Mouse (Mus musculus) limb, embryonic 15.5 days (tissue): ENCODE data around the gene Tmem171. TPM values are rescaled to one million over a fixed set of nuclear protein-coding genes. Genes with fewer than 3 reads are reported as not detected.

Source experiments
- ATAC-seq: fragments of 200-750 bp; cut with Nextera tagmentation; 2 replicates; pipeline ENCODE4 v1.8.0; 2017; ENCODE audit warnings: low read depth, moderate TSS enrichment; ENCODE audit not compliant: insufficient number of reproducible peaks, low FRiP score, low TSS enrichment
- H3K27ac ChIP-seq: fragments of 300-500 bp; sonication (generic); 2 replicates; pipeline ENCODE4 v1.5.1; 2015; ENCODE audit warnings: moderate library complexity, mild to moderate bottlenecking, inconsistent platforms
- H3K27me3 ChIP-seq: fragments of 300-500 bp; sonication (generic); 2 replicates; pipeline ENCODE4 v1.6.1; 2015; ENCODE audit warnings: inconsistent platforms
- H3K36me3 ChIP-seq: fragments of 300-500 bp; sonication (generic); 2 replicates; pipeline ENCODE4 v1.6.1; 2015; ENCODE audit warnings: inconsistent platforms
- H3K4me1 ChIP-seq: fragments of 300-500 bp; sonication (generic); 2 replicates; pipeline ENCODE4 v1.6.1; 2015; ENCODE audit warnings: inconsistent platforms
- H3K4me2 ChIP-seq: fragments of 300-500 bp; sonication (generic); 2 replicates; pipeline ENCODE4 v1.6.1; 2015; ENCODE audit warnings: mild to moderate bottlenecking, inconsistent platforms
- H3K4me3 ChIP-seq: fragments of 300-500 bp; sonication (generic); 2 replicates; pipeline ENCODE4 v1.5.1; 2015; ENCODE audit warnings: mild to moderate bottlenecking, inconsistent platforms
- H3K9ac ChIP-seq: fragments of 300-500 bp; sonication (generic); 2 replicates; pipeline ENCODE4 v1.6.1; 2015; ENCODE audit warnings: inconsistent platforms
- H3K9me3 ChIP-seq: fragments of 300-500 bp; sonication (generic); 2 replicates; pipeline ENCODE4 v1.6.1; 2016; ENCODE audit warnings: inconsistent platforms
- WGBS: fragments of 180-500 bp; shearing (Covaris S2); methylation state at CpG from one replicate; pipeline ENCODE4 v1.1.7; 2015; 5-methylcytosine and 5-hydroxymethylcytosine counted together
- polyA plus RNA-seq: library from polyadenylated mRNA; unstranded; fragments of >200 nt; fragmentation: Nextera tagmentation; extraction: Ambion mirVana; gene quantifications from 2 replicates; pipeline ENCODE4 v1.2.1, GENCODE M21; 2015

Gene Tmem171
- polyA plus RNA-seq, 1 experiment from 2014 or later: 0.17 TPM

DNA sequence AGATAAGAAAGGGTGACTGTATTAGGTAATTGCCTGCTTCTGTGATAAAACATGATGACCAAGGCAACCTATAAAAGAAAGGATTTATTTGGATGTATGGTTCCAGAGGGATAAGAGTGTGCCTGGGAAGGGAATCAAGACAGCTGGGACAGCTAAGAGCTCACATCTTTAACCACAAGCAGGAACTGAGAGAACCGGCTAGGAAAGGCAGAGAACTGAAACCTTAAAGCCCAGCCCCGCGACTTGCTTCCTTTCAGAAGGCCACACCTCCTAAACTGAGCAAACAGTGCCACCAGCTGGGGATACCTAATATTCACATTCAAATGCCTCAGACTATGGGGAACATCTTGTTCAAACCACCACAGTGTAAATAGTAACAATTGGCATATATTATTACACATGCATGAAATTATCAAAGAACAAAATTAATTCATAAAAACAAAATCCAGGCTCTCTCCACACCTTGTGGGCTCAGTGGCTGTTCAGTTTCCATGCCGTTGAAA, 32.4 kb downstream of the Tmem171 start:
- H3K4me1 ChIP-seq: no peaks in the 10 kb centered on the region
- H3K9ac ChIP-seq: no peak overlapping the region
- 85% methylated on average over 4 of the region's 4 CpGs for WGBS
- no peaks in the 10 kb centered on the region for H3K9me3 ChIP-seq
- H3K27ac ChIP-seq: no peak overlapping the region
- H3K4me2 ChIP-seq: no peak overlapping the region
- H3K27me3 ChIP-seq: no peaks in the 10 kb centered on the region
- no peaks in the 10 kb centered on the region for H3K36me3 ChIP-seq
- ATAC-seq: no peak
- H3K4me3 ChIP-seq: no peak overlapping the region

DNA sequence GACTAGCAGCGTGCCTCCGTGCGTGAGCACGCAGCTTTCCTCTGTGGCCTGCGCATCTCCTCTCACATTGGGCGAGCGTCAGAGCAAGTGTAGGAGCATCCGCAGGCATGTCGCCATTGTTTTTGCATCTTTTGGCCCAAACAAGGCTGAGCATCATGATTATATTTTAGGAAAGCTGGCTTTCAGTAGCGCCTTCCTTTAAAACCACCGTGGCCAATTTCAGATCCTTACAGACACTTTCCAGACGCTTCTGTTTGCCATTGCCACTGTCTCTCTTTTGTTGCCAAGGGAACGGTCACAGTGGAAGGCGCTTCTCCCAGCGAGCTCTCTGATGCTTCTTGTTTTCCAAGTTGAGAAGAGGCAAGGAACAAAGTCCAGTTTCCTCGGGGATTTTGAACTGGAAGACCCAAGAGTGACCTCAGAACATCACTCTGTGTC, 38.6 kb downstream of the Tmem171 start:
- 88% methylated on average over 16 of the region's 16 CpGs for WGBS
- Histone ChIP-seq H3K4me1 (peaks cover 23% of the 10 kb centered on the region), H3K27me3 (no peaks in the 10 kb centered on the region), H3K27ac (no peak overlapping the region), H3K9ac (no peak overlapping the region), H3K4me3 (no peak overlapping the region), H3K9me3 (no peaks in the 10 kb centered on the region), H3K36me3 (no peaks in the 10 kb centered on the region), H3K4me2 (no peak overlapping the region)
- no peak for ATAC-seq

DNA sequence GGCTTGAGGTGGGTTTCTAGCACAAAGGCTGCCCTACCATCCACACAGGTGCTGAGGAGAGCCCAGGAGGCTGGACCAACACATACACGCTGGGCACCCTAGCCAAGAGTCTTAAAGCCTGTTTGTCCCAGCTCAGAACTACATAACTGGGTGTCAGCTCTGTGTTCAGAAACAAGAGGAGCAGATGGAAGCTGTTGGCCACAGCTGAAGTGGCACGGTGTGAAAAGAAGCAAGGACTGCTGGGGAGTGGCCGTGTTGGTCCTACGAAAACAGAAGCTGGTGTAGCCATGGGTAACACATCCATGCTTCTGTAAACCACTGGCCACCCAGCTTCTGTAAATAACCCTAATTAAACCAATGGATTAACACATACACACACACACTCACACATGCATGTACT, 39.3 kb downstream of the Tmem171 start:
- no peaks in the 10 kb centered on the region for H3K9me3 ChIP-seq
- H3K27ac ChIP-seq: no peak overlapping the region
- no peak overlapping the region for H3K9ac ChIP-seq
- ATAC-seq: no peak
- no peaks in the 10 kb centered on the region for H3K27me3 ChIP-seq
- H3K36me3 ChIP-seq: no peaks in the 10 kb centered on the region
- H3K4me3 ChIP-seq: no peak overlapping the region
- 89% methylated on average over 4 of the region's 4 CpGs for WGBS
- H3K4me1 ChIP-seq: peaks cover 23% of the 10 kb centered on the region
- no peak overlapping the region for H3K4me2 ChIP-seq

DNA sequence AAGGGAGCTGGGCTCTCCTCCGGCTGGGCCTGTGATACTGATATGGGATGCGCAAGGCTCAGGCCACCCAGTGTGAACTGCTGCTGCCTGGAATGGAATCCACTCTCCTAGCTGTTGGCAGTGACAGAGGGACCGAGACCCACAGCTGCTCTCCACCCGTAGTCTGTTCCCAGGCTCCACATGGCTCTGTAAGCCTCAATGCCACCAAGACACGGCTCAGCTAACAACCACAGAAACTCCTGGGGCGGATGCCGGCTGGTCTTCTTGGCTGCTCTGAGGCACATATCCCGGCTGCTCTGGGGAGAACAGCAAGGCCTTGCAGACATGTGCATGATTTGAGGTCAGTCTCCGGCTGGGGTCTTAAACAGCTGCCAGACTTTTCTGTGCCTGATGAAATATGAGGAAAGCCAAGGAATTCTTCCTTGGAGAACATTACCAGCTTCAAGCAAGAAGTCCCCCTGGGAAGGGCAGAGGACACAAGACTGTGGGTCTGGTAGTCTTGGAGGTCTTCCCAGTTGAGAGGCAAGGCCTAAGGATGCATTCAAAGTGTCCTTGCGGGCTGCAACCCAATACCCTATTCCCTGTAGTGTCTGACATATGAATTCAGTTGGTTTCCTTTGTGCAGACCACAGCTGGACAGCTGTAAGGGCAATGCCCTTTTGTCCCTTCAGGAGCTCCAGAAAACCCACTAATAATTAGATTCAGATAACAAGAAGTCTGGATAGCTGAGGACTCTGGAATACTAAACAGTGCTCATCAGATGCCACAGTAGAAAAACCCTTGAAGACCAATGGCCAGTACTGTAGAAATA, 40.3 kb downstream of the Tmem171 start:
- Histone ChIP-seq H3K4me1 (peaks cover 23% of the 10 kb centered on the region), H3K27ac (0 out of 2 replicates have a peak overlapping the region, but pooled peaks have one; percentile 6), H3K9ac (no peak overlapping the region), H3K4me3 (no peak overlapping the region), H3K36me3 (no peaks in the 10 kb centered on the region), H3K4me2 (no peak overlapping the region), H3K9me3 (no peaks in the 10 kb centered on the region), H3K27me3 (no peaks in the 10 kb centered on the region)
- WGBS: 58% methylated on average over 10 of the region's 10 CpGs
- ATAC-seq: peak; percentile 75

DNA sequence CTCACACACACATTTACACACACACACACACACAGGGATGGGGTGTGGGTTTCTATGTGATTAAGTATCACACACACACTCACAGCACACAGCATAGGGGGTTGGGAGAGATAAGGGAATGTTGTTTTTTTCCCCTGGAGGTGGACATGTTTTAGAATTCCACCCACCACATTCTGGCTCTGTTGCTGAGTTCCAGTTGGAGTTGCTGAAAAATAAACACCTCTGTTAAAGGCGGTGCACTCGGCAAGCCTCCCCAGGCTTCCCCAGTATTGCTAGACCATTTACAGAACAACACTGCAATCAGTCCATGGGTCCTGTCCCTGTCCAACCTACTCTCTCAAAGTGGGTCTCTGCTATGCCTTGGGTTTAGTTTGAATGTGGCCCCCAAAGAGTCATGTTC, 42.4 kb downstream of the Tmem171 start:
- H3K4me3 ChIP-seq: no peak overlapping the region
- WGBS: 64% methylated on average over 2 of the region's 2 CpGs
- ATAC-seq: no peak
- H3K27ac ChIP-seq: no peak overlapping the region
- peaks cover 23% of the 10 kb centered on the region for H3K4me1 ChIP-seq
- H3K9ac ChIP-seq: no peak overlapping the region
- H3K4me2 ChIP-seq: no peak overlapping the region
- no peaks in the 10 kb centered on the region for H3K9me3 ChIP-seq
- no peaks in the 10 kb centered on the region for H3K27me3 ChIP-seq
- H3K36me3 ChIP-seq: no peaks in the 10 kb centered on the region

DNA sequence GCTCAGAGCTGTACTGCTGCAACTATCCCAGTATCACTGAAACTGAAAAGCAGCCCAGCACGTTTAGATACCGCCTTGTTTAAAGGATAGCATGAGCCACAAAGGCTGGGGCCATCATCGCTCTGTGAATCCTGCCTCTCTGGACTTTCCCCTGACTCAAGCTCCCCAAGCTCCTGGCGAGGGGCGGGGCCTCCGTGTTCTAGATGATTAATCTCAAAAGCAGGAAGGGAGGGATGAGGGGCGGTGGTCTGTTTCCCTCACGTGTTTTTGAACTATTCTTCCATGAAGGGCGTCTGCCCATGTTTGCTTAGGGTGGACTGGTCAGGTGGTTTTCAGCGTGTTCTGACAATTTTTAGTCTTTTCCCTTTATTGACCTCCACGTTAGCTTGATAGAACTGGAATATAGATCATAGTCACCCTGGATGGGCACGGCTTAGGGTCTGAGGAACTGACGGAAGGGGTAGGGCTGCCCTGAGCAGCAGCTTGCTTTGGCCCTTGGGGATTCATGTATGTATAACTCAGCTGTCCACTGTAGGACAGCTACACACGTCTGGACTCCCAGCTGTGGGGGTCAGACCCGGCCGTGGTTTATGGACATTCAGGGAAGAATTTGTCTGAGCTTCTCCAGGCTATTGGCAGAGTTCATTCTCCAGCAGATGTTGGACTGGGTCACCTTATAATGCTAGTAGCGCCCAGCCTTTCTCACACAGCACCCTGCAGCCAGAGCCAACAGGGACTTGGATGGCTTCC, 43.2 kb downstream of the Tmem171 start:
- Histone ChIP-seq H3K9ac (no peak overlapping the region), H3K9me3 (no peaks in the 10 kb centered on the region), H3K4me1 (peaks cover 23% of the 10 kb centered on the region), H3K36me3 (no peaks in the 10 kb centered on the region), H3K27ac (no peak overlapping the region), H3K27me3 (no peaks in the 10 kb centered on the region), H3K4me3 (no peak overlapping the region), H3K4me2 (no peak overlapping the region)
- WGBS: 75% methylated on average over 17 of the region's 17 CpGs
- ATAC-seq: no peak

DNA sequence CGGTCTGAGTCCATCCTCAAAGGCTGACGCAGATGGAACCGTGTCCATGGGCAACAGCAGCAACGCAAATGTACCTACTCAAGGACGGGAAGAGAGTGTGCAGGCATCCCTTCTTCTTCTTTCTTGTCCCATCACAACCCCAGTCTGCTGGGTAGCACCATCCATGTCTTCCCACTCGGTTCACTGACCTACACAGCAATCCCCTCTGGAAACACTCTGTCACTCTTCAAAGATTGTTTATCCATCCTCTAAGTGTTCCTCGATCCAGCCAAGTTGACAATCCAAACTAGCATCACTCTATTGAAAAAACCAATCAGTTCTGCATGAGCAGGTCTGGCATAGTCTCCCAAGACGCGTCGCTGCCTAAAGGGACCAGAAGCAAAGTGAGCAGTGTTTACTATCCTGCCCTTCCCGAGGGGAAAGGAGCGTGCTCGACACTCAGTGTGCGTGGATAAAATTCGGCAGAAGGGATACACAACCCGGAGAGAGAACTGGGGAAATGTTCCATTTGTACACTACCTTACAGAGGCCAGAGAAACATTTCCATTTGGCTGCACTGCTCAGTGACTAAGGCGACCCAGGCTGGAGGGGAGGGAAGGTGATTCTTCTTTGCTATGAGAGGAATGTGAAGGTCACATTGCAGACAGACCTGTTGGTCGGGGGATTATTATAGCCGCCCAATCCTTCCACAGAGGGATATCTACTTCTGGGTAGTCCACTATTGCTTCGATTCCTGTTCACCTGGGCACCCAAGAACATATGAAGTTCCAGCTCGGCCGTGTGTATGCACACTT, 46.7 kb downstream of the Tmem171 start:
- H3K27ac ChIP-seq: no peak overlapping the region
- 92% methylated on average over 22 of the region's 22 CpGs for WGBS
- ATAC-seq: no peak

DNA sequence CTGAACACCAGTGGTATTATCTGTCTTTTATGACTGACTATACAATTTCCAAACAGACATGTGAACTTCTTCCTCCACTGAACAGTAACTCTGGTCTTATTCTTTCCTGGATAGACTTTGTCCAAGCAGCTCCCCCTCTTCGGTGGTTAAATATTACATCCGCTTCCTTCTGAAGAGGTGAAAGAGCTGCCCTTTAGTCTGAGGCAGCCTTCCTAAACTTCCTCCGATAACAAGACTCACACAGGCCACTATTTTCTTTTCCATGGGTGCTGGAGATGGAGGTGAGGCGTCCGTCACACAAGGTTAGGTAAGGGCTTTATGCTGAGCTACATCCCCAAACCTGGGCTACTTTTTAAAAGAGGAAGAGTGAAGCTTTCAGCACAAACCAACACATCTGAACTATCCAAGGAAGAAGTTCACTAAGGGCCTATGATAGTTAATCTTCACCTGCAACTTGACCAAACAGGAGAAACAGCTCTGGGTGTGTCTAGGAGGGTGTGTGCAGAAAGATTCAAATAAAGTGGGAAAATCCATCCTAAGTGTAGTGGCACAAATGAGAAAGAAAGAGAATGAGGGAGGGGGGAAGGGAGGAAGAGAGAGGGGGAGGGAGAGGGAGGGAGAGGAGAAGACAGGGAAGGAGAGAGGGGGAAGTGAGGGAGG, 56.0 kb downstream of the Tmem171 start:
- Histone ChIP-seq H3K27ac (no peak overlapping the region), H3K9me3 (no peaks in the 10 kb centered on the region), H3K4me2 (no peak overlapping the region), H3K4me3 (no peak overlapping the region), H3K4me1 (no peaks in the 10 kb centered on the region), H3K27me3 (0 out of 2 replicates have a peak, but pooled peaks cover 7% of the 10 kb centered on the region), H3K9ac (no peak overlapping the region), H3K36me3 (no peaks in the 10 kb centered on the region)
- no peak for ATAC-seq
- WGBS: 87% methylated on average over 5 of the region's 5 CpGs

More for the DNA sequence above, 46.7 kb downstream of the Tmem171 start:
- no peaks in the 10 kb centered on the region for H3K9me3 ChIP-seq
- H3K36me3 ChIP-seq: no peaks in the 10 kb centered on the region
- no peaks in the 10 kb centered on the region for H3K27me3 ChIP-seq
- H3K9ac ChIP-seq: no peak overlapping the region
- no peak overlapping the region for H3K4me2 ChIP-seq
- H3K4me3 ChIP-seq: no peak overlapping the region
- 0 out of 2 replicates have a peak, but pooled peaks cover 5% of the 10 kb centered on the region for H3K4me1 ChIP-seq

DNA sequence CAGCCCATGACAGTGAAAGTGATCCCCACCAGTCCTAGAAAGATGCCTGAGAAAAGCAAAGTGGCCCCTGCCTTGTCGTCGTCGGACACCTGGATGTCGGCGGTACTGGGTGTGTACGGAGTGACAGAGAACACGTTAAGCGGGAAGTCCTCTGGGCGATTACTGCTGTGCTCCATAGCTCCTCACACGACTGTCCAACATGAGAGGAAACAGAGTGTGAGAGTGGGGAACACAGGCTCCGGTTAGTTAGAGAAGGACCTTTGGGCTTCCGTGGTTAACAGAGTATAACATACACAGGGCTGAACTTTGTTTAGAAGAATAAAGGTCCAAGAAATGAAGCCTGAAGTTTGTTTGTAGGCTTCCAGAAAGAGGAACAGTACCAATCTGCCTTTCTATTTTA, 57.5 kb downstream of the Tmem171 start, which contains the start of gene Tmem174:
TSS of gene Tmem174 (minus strand) at position 266 of the 400 bp plus-strand sequence.
- WGBS: 83% methylated on average over 12 of the region's 12 CpGs
- Histone ChIP-seq H3K4me3 (no peak within 1 kb of the TSS), H3K4me1 (peaks cover 3% of the 10 kb centered on the region; the same call in 1 of the 2 replicates), H3K4me2 (no peak within 1 kb of the TSS), H3K27ac (no peak within 1 kb of the TSS), H3K9me3 (no peaks in the 10 kb centered on the region), H3K9ac (no peak within 1 kb of the TSS), H3K27me3 (0 out of 2 replicates have a peak, but pooled peaks cover 7% of the 10 kb centered on the region), H3K36me3 (no peaks in the 10 kb centered on the region)
- no peak for ATAC-seq

DNA sequence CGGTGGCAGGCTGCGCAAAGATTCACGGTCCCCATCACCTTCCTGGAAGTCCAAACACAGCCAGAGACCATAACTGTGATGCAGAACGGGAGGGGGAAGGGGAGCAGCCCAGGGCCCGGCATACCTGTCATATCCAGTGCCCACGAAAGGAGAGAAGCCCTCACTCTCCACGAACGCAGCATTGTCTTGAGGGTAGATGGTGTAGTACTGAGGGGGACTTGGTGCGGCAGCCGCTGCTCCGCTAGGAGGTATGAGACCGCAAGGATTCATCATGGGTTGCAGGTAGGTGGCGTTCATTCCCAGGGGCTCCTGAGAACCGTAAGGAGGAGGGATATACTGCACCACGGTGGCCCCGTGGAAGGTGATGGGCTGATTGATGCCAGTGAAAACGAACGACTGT, 58.1 kb downstream of the Tmem171 start:
- no peaks in the 10 kb centered on the region for H3K9me3 ChIP-seq
- no peak for ATAC-seq

More for the DNA sequence above, 58.1 kb downstream of the Tmem171 start:
- no peak overlapping the region for H3K4me2 ChIP-seq
- H3K27me3 ChIP-seq: 0 out of 2 replicates have a peak, but pooled peaks cover 7% of the 10 kb centered on the region
- no peak overlapping the region for H3K9ac ChIP-seq
- WGBS: 61% methylated on average over 18 of the region's 18 CpGs
- H3K4me3 ChIP-seq: no peak overlapping the region
- H3K4me1 ChIP-seq: peaks cover 3% of the 10 kb centered on the region; the same call in 1 of the 2 replicates
- H3K36me3 ChIP-seq: no peaks in the 10 kb centered on the region
- no peak overlapping the region for H3K27ac ChIP-seq
